Mouse (Mus musculus): ENCODE results near the gene Olfr1358. TPM values are rescaled to one million over a fixed set of nuclear protein-coding genes. Genes with fewer than 3 reads are reported as not detected.
A peak's percentile ranks its signal among the peaks of the same experiment; 100 is the strongest.
"Not testable (repeated sequence)": the region's sequence is repeated elsewhere in the genome, so short reads cannot be mapped to it uniquely, and the experiment has no call there.

Olfr1358 gene
- polyA plus RNA-seq, 1 experiment from 2014 or later = not detected

GRCm38 (mm10) chr10:78481928-78482499 is 35.2 kb upstream of the Olfr1358 start:
- H3K4me3 ChIP-seq (ENCODE audit: low read depth, low read length) = peak overlapping the region; percentile 42
- H3K9me3 ChIP-seq (ENCODE audit: control insufficient read depth, low read length) = no peaks in the 10 kb centered on the region
- DNase-seq (ENCODE audit: low spot score, missing footprints) (peak; percentile 98), ATAC-seq (ENCODE audit: low FRiP score) (peak; percentile 97)
- peak overlapping the region; percentile 81 for H3K4me2 ChIP-seq
- H3K27ac ChIP-seq (ENCODE audit: low read depth, low read length) = no peak overlapping the region
- peak overlapping the region; percentile 57; the same call in 1 of the 2 replicates for H3K9ac ChIP-seq (ENCODE audit: low read length)
- WGBS = 1% methylated on average over 35 of the region's 35 CpGs
- H3K4me1 ChIP-seq (ENCODE audit: control insufficient read depth, insufficient read depth, low read length) = 0 out of 2 replicates have a peak, but pooled peaks cover 4% of the 10 kb centered on the region
- H3K36me3 ChIP-seq (ENCODE audit: control insufficient read depth, insufficient read depth, low read length) = no peaks in the 10 kb centered on the region
- H3K27me3 ChIP-seq (ENCODE audit: control insufficient read depth, insufficient read depth, low read length) = peaks cover 7% of the 10 kb centered on the region; the same call in 1 of the 2 replicates

GRCm38 (mm10) chr10:78485369-78485768 is 31.9 kb upstream of the Olfr1358 start:
- not testable (repeated sequence) for ATAC-seq (ENCODE audit: low FRiP score); H3K4me3 ChIP-seq (ENCODE audit: low read depth, low read length); H3K4me1 ChIP-seq (ENCODE audit: control insufficient read depth, insufficient read depth, low read length); H3K27me3 ChIP-seq (ENCODE audit: control insufficient read depth, insufficient read depth, low read length); H3K36me3 ChIP-seq (ENCODE audit: control insufficient read depth, insufficient read depth, low read length); H3K4me2 ChIP-seq; DNase-seq (ENCODE audit: low spot score, missing footprints); H3K9me3 ChIP-seq (ENCODE audit: control insufficient read depth, low read length); H3K9ac ChIP-seq (ENCODE audit: low read length); H3K27ac ChIP-seq (ENCODE audit: low read depth, low read length)
- 81% methylated on average over 2 of the region's 2 CpGs for WGBS

- H3K9me3 ChIP-seq (ENCODE audit: control insufficient read depth, low read length) = no peaks in the 10 kb centered on the region
- no peaks in the 10 kb centered on the region for H3K36me3 ChIP-seq (ENCODE audit: control insufficient read depth, insufficient read depth, low read length)
- H3K4me3 ChIP-seq (ENCODE audit: low read depth, low read length) = no peak overlapping the region
- no peak for DNase-seq (ENCODE audit: low spot score, missing footprints)
- H3K27ac ChIP-seq (ENCODE audit: low read depth, low read length) = no peak overlapping the region
- ATAC-seq (ENCODE audit: low FRiP score) = no peak
- WGBS = 69% methylated on average over 5 of the region's 5 CpGs
- peaks cover 7% of the 10 kb centered on the region; the same call in 1 of the 2 replicates for H3K27me3 ChIP-seq (ENCODE audit: control insufficient read depth, insufficient read depth, low read length)
- H3K4me2 ChIP-seq = no peak overlapping the region
- no peak overlapping the region for H3K9ac ChIP-seq (ENCODE audit: low read length)
- no peaks in the 10 kb centered on the region for H3K4me1 ChIP-seq (ENCODE audit: control insufficient read depth, insufficient read depth, low read length)
Observed at GRCm38 (mm10) chr10:78486871-78487270, 30.4 kb upstream of the Olfr1358 start.

- WGBS = 7% methylated on average over 26 of the region's 26 CpGs
- Histone ChIP-seq H3K9me3 (ENCODE audit: control insufficient read depth, low read length) (no peaks in the 10 kb centered on the region), H3K4me2 (peak overlapping the region; percentile 42), H3K36me3 (ENCODE audit: control insufficient read depth, insufficient read depth, low read length) (no peaks in the 10 kb centered on the region), H3K9ac (ENCODE audit: low read length) (peak overlapping the region; percentile 51; the same call in 1 of the 2 replicates), H3K27ac (ENCODE audit: low read depth, low read length) (no peak overlapping the region), H3K4me3 (ENCODE audit: low read depth, low read length) (peak overlapping the region; percentile 9; the same call in 1 of the 2 replicates), H3K27me3 (ENCODE audit: control insufficient read depth, insufficient read depth, low read length) (peaks cover 5% of the 10 kb centered on the region; the same call in 1 of the 2 replicates), H3K4me1 (ENCODE audit: control insufficient read depth, insufficient read depth, low read length) (no peaks in the 10 kb centered on the region)
- DNase-seq (ENCODE audit: low spot score, missing footprints) = peak; percentile 98
- ATAC-seq (ENCODE audit: low FRiP score) = peak; percentile 84
Observed at GRCm38 (mm10) chr10:78487431-78488086, 29.7 kb upstream of the Olfr1358 start.

- Histone ChIP-seq H3K36me3 (ENCODE audit: control insufficient read depth, insufficient read depth, low read length) (no peaks in the 10 kb centered on the region), H3K4me1 (ENCODE audit: control insufficient read depth, insufficient read depth, low read length) (no peaks in the 10 kb centered on the region), H3K9ac (ENCODE audit: low read length) (no peak overlapping the region), H3K9me3 (ENCODE audit: control insufficient read depth, low read length) (no peaks in the 10 kb centered on the region; the same call in 1 of the 2 replicates), H3K4me2 (no peak overlapping the region), H3K27ac (ENCODE audit: low read depth, low read length) (no peak overlapping the region), H3K27me3 (ENCODE audit: control insufficient read depth, insufficient read depth, low read length) (no peaks in the 10 kb centered on the region), H3K4me3 (ENCODE audit: low read depth, low read length) (no peak overlapping the region)
- WGBS = 78% methylated on average over 6 of the region's 6 CpGs
- DNase-seq (ENCODE audit: low spot score, missing footprints) = no peak
- ATAC-seq (ENCODE audit: low FRiP score) = no peak
Observed at GRCm38 (mm10) chr10:78502986-78503733, 14.1 kb upstream of the Olfr1358 start.

GRCm38 (mm10) chr10:78519792-78520191 is 2.6 kb downstream of the Olfr1358 start:
- Histone ChIP-seq H3K36me3 (ENCODE audit: control insufficient read depth, insufficient read depth, low read length) (no peaks in the 10 kb centered on the region), H3K9me3 (ENCODE audit: control insufficient read depth, low read length) (no peaks in the 10 kb centered on the region), H3K9ac (ENCODE audit: low read length) (no peak overlapping the region), H3K27ac (ENCODE audit: low read depth, low read length) (no peak overlapping the region), H3K4me2 (no peak overlapping the region), H3K4me3 (ENCODE audit: low read depth, low read length) (no peak overlapping the region), H3K4me1 (ENCODE audit: control insufficient read depth, insufficient read depth, low read length) (no peaks in the 10 kb centered on the region), H3K27me3 (ENCODE audit: control insufficient read depth, insufficient read depth, low read length) (no peaks in the 10 kb centered on the region)
- DNase-seq (ENCODE audit: low spot score, missing footprints) (no peak), ATAC-seq (ENCODE audit: low FRiP score) (no peak)
- 89% methylated on average over 9 of the region's 9 CpGs for WGBS

GRCm38 (mm10) chr10:78520260-78521005 is 3.2 kb downstream of the Olfr1358 start:
- no peaks in the 10 kb centered on the region for H3K36me3 ChIP-seq (ENCODE audit: control insufficient read depth, insufficient read depth, low read length)
- H3K4me2 ChIP-seq = no peak overlapping the region
- no peaks in the 10 kb centered on the region for H3K9me3 ChIP-seq (ENCODE audit: control insufficient read depth, low read length)
- DNase-seq (ENCODE audit: low spot score, missing footprints) (no peak), ATAC-seq (ENCODE audit: low FRiP score) (no peak)
- no peak overlapping the region for H3K27ac ChIP-seq (ENCODE audit: low read depth, low read length)
- H3K4me1 ChIP-seq (ENCODE audit: control insufficient read depth, insufficient read depth, low read length) = no peaks in the 10 kb centered on the region
- WGBS = 58% methylated on average over 17 of the region's 17 CpGs
- no peak overlapping the region for H3K4me3 ChIP-seq (ENCODE audit: low read depth, low read length)
- no peaks in the 10 kb centered on the region for H3K27me3 ChIP-seq (ENCODE audit: control insufficient read depth, insufficient read depth, low read length)
- H3K9ac ChIP-seq (ENCODE audit: low read length) = no peak overlapping the region

- not testable (repeated sequence) for H3K27me3 ChIP-seq (ENCODE audit: control insufficient read depth, insufficient read depth, low read length); H3K4me1 ChIP-seq (ENCODE audit: control insufficient read depth, insufficient read depth, low read length); H3K4me3 ChIP-seq (ENCODE audit: low read depth, low read length); H3K4me2 ChIP-seq; H3K27ac ChIP-seq (ENCODE audit: low read depth, low read length); H3K36me3 ChIP-seq (ENCODE audit: control insufficient read depth, insufficient read depth, low read length); H3K9ac ChIP-seq (ENCODE audit: low read length); ATAC-seq (ENCODE audit: low FRiP score); H3K9me3 ChIP-seq (ENCODE audit: control insufficient read depth, low read length); DNase-seq (ENCODE audit: low spot score, missing footprints)
- 63% methylated on average over 3 of the region's 3 CpGs for WGBS
Observed at GRCm38 (mm10) chr10:78525071-78525470, 7.8 kb downstream of the Olfr1358 start.
